Mouse (Mus musculus) spleen, postnatal 0 days (tissue): ENCODE results near the gene Zfp273. TPM values are rescaled to one million over a fixed set of nuclear protein-coding genes. Genes with fewer than 3 reads are reported as not detected.

Experiments
- polyA plus RNA-seq: library from polyadenylated mRNA; unstranded; fragments of >200 nt; fragmentation: Nextera tagmentation; extraction: Ambion mirVana; gene quantifications from 2 replicates; pipeline ENCODE4 v1.2.1, GENCODE M21; 2015

Gene Zfp273
- 1.9 and 3.6 TPM in 2 replicates for polyA plus RNA-seq

GRCm38 (mm10) chr13:67813710-67814660 is at the start of gene Zfp273:
TSS of gene Zfp273 (plus strand) at chr13:67813740.

GRCm38 (mm10) chr13:67779265-67780221 is 34.0 kb upstream of the Zfp273 start, which contains the start of gene Zfp493:
TSS of gene Zfp493 (plus strand) at chr13:67779693.

GRCm38 (mm10) chr13:67830911-67831336 is 17.4 kb downstream of the Zfp273 start, which contains the start of gene Gm10037:
TSS of gene Gm10037 (plus strand) at chr13:67831106.

GRCm38 (mm10) chr13:67863026-67863425 is 49.5 kb downstream of the Zfp273 start, which contains the start of gene BC048507:
TSS of gene BC048507 (plus strand) at chr13:67863326.

Other genes starting within 250 kb of the Zfp273 start
- 1.8 and 2.7 TPM in 2 replicates for gene Zfp729b, start 204.0 kb upstream of the Zfp273 start, polyA plus RNA-seq
- gene Gm49345, start 176.0 kb upstream of the Zfp273 start, polyA plus RNA-seq, result not detected in 2 replicates
- gene Zfp729a, start 175.9 kb upstream of the Zfp273 start, polyA plus RNA-seq, result 1.5 and 2.4 TPM in 2 replicates
- 4.5 and 6.9 TPM in 2 replicates for gene Zfp738, start 126.7 kb upstream of the Zfp273 start, polyA plus RNA-seq
- gene Zfp65, start 84.6 kb upstream of the Zfp273 start, polyA plus RNA-seq, result 1.8 and 2.3 TPM in 2 replicates
- 1.5 and 2.0 TPM in 2 replicates for gene Zfp85, start 58.5 kb upstream of the Zfp273 start, polyA plus RNA-seq
- gene Zfp493, start 34.0 kb upstream of the Zfp273 start, polyA plus RNA-seq, result 0.46 and 0.89 TPM in 2 replicates
- 0.66 and 1.2 TPM in 2 replicates for gene Gm10037, start 17.4 kb downstream of the Zfp273 start, polyA plus RNA-seq
- not detected in 2 replicates for gene BC048507, start 49.6 kb downstream of the Zfp273 start, polyA plus RNA-seq